Mouse (Mus musculus) intestine, embryonic 16.5 days (tissue): ENCODE data around the gene B3galt4. TPM values are rescaled to one million over a fixed set of nuclear protein-coding genes. Genes with fewer than 3 reads are reported as not detected.

Experiments
- ATAC-seq: fragments of 200-750 bp; cut with Nextera tagmentation; 2 replicates; pipeline ENCODE4 v1.8.0; 2017; ENCODE audit warnings: moderate TSS enrichment, moderate library complexity
- H3K27ac ChIP-seq: fragments of 300-500 bp; sonication (generic); 2 replicates; pipeline ENCODE4 v1.5.1; 2014; ENCODE audit warnings: mild to moderate bottlenecking, low read length
- H3K27me3 ChIP-seq: fragments of 300-500 bp; sonication (generic); replicated peaks from 2 replicates; pipeline ENCODE4 v1.6.1; 2014; ENCODE audit warnings: low read length, control low read depth, mixed read lengths; ENCODE audit not compliant: control insufficient read depth, insufficient read depth
- H3K36me3 ChIP-seq: fragments of 300-500 bp; sonication (generic); 2 replicates; pipeline ENCODE4 v1.6.1; 2014; ENCODE audit warnings: low read length, control low read depth; ENCODE audit not compliant: control insufficient read depth, insufficient read depth
- H3K4me1 ChIP-seq: fragments of 300-500 bp; sonication (generic); 2 replicates; pipeline ENCODE4 v1.6.1; 2014; ENCODE audit warnings: low read length, control low read depth, mixed read lengths; ENCODE audit not compliant: control insufficient read depth, insufficient read depth
- H3K4me2 ChIP-seq: fragments of 300-500 bp; sonication (generic); 2 replicates; pipeline ENCODE4 v1.6.1; 2014; ENCODE audit warnings: low read depth, low read length, control low read depth
- H3K4me3 ChIP-seq: fragments of 300-500 bp; sonication (generic); 2 replicates; pipeline ENCODE4 v1.5.1; 2014; ENCODE audit warnings: mild to moderate bottlenecking, low read length
- H3K9ac ChIP-seq: fragments of 300-500 bp; sonication (generic); 2 replicates; pipeline ENCODE4 v1.6.1; 2014; ENCODE audit warnings: low read depth, low read length
- H3K9me3 ChIP-seq: fragments of 300-500 bp; sonication (generic); 2 replicates; pipeline ENCODE4 v1.6.1; 2016; ENCODE audit warnings: low read length, control low read depth; ENCODE audit not compliant: control insufficient read depth
- WGBS: fragments of 180-500 bp; shearing (Covaris S2); extraction: QIAGEN DNeasy Blood & Tissue Kit; methylation state at CpG from one replicate; pipeline ENCODE4 v1.1.7; 2014; 5-methylcytosine and 5-hydroxymethylcytosine counted together
- polyA plus RNA-seq: library from polyadenylated mRNA; unstranded; fragments of >200 nt; fragmentation: Nextera tagmentation; extraction: Ambion mirVana; gene quantifications from 2 replicates; pipeline ENCODE4 v1.2.1, GENCODE M21; 2015

The B3galt4 gene
- polyA plus RNA-seq, 1 experiment from 2014 or later: 12.6 TPM

GRCm38 (mm10) chr17:33958451-33958850, 7.2 kb upstream of the B3galt4 start:
- Histone ChIP-seq H3K4me1 (peaks cover 19% of the 10 kb centered on the region), H3K9me3 (no peaks in the 10 kb centered on the region), H3K4me3 (no peak overlapping the region), H3K9ac (no peak overlapping the region), H3K4me2 (no peak overlapping the region), H3K27ac (no peak overlapping the region), H3K36me3 (peaks cover 11% of the 10 kb centered on the region; the same call in 1 of the 2 replicates), H3K27me3 (no peaks in the 10 kb centered on the region)
- ATAC-seq: no peak
- WGBS: 94% methylated on average over 11 of the region's 11 CpGs

DNA sequence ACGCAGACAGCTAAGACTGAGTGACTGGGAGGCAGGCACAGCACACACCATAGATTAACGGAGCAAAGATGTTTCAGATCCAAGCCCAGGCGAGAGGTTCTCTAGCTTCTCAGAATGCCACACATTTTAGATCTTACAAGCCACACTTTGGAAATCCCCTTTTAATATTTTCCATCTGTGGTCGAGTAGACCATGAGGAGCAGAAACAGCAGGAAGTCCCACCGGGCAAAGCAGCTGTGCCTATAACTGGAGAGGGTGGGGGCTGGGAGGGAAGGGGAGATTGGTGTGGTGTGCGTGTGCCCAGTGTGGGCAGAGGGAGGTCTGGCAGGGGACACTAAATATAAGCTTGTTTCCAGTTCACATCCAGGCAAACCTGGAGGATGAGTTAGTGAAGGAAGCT, 6.2 kb upstream of the B3galt4 start:
- WGBS: 88% methylated on average over 6 of the region's 6 CpGs
- H3K4me3 ChIP-seq: no peak overlapping the region
- no peak overlapping the region for H3K9ac ChIP-seq

GRCm38 (mm10) chr17:33956336-33956735, 5.0 kb upstream of the B3galt4 start:
- WGBS: 8% methylated on average over 10 of the region's 10 CpGs
- Histone ChIP-seq H3K27ac (peak overlapping the region; percentile 91), H3K9me3 (no peaks in the 10 kb centered on the region), H3K27me3 (no peaks in the 10 kb centered on the region), H3K9ac (peak overlapping the region; percentile 84), H3K36me3 (peaks cover 7% of the 10 kb centered on the region; the same call in 1 of the 2 replicates), H3K4me2 (peak overlapping the region; percentile 89), H3K4me1 (peaks cover 35% of the 10 kb centered on the region), H3K4me3 (peak overlapping the region; percentile 84)
- no peak for ATAC-seq

More for the DNA sequence above, 6.2 kb upstream of the B3galt4 start:
- no peaks in the 10 kb centered on the region for H3K27me3 ChIP-seq
- no peak overlapping the region for H3K4me2 ChIP-seq
- no peak overlapping the region for H3K27ac ChIP-seq
- ATAC-seq: no peak
- H3K36me3 ChIP-seq: peaks cover 7% of the 10 kb centered on the region; the same call in 1 of the 2 replicates
- H3K4me1 ChIP-seq: peaks cover 28% of the 10 kb centered on the region
- no peaks in the 10 kb centered on the region for H3K9me3 ChIP-seq

- Histone ChIP-seq H3K36me3 (peaks cover 5% of the 10 kb centered on the region; the same call in 1 of the 2 replicates), H3K9me3 (no peaks in the 10 kb centered on the region), H3K4me1 (peaks cover 38% of the 10 kb centered on the region), H3K27me3 (no peaks in the 10 kb centered on the region), H3K4me2 (peak within 1 kb of the TSS; percentile 89), H3K27ac (peak within 1 kb of the TSS; percentile 91), H3K9ac (peak within 1 kb of the TSS; percentile 95), H3K4me3 (peak within 1 kb of the TSS; percentile 84)
- peak; percentile 82 for ATAC-seq
- WGBS: under 1% methylated on average over 50 of the region's 50 CpGs
These were observed 4.4 kb upstream of the B3galt4 start, which contains the start of the genes Vps52 and Rps18 for GRCm38 (mm10) chr17:33955555-33956214. Gene Vps52 (plus strand): TSS chr17:33955812. Gene Rps18 (minus strand): TSS chr17:33956001.

GRCm38 (mm10) chr17:33954646-33955554, 3.6 kb upstream of the B3galt4 start:
- Histone ChIP-seq H3K9ac (peak overlapping the region; percentile 95), H3K36me3 (peaks cover 5% of the 10 kb centered on the region; the same call in 1 of the 2 replicates), H3K4me1 (peaks cover 45% of the 10 kb centered on the region), H3K27ac (peak overlapping the region; percentile 85), H3K4me3 (peak overlapping the region; percentile 84), H3K4me2 (peak overlapping the region; percentile 80), H3K27me3 (no peaks in the 10 kb centered on the region), H3K9me3 (no peaks in the 10 kb centered on the region)
- peak; percentile 12 for ATAC-seq
- under 1% methylated on average over 33 of the region's 33 CpGs for WGBS

DNA sequence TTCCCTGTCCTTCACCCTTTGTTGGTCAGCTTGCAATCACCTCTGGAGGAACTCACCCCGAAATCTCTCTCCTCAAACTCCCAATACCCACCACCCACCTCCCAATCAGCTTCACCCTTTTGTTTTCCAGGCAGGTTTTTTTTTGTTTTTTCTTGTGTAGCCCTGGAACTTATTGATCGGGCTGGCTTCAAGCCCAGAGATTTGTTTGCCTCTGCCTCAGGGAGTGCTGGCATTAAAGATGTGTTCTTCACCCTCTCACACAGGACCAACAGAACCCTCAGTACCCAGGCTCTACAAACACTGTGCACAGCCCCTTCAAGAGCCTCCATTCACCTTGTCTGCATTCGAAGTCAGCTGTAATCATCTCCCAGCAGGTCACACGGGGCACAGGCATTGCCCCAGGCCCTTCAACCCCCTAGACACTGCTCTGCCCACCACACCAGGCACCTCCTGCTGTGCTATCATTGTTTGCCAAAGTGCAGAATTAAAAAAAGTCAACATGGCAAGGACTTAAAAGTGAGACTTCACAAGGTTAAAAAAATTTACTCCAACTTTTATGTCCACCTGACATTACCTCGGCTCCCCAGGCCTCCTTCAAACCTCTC, 2.8 kb upstream of the B3galt4 start:
- ATAC-seq: no peak
- H3K4me1 ChIP-seq: peaks cover 51% of the 10 kb centered on the region

GRCm38 (mm10) chr17:33953310-33953709, 2.0 kb upstream of the B3galt4 start:
- 72% methylated on average over 3 of the region's 3 CpGs for WGBS
- Histone ChIP-seq H3K9ac (peak overlapping the region; percentile 95), H3K36me3 (no peaks in the 10 kb centered on the region), H3K27ac (no peak overlapping the region), H3K4me2 (peak overlapping the region; percentile 80), H3K4me3 (peak overlapping the region; percentile 84; the same call in 1 of the 2 replicates), H3K27me3 (no peaks in the 10 kb centered on the region), H3K4me1 (peaks cover 56% of the 10 kb centered on the region), H3K9me3 (no peaks in the 10 kb centered on the region)
- no peak for ATAC-seq

More for the DNA sequence above, 2.8 kb upstream of the B3galt4 start:
- H3K4me2 ChIP-seq: peak overlapping the region; percentile 80
- WGBS: 38% methylated on average over 5 of the region's 5 CpGs
- peak overlapping the region; percentile 84 for H3K4me3 ChIP-seq
- peak overlapping the region; percentile 85 for H3K27ac ChIP-seq
- H3K27me3 ChIP-seq: no peaks in the 10 kb centered on the region
- H3K36me3 ChIP-seq: peaks cover 1% of the 10 kb centered on the region; the same call in 1 of the 2 replicates
- H3K9me3 ChIP-seq: no peaks in the 10 kb centered on the region
- peak overlapping the region; percentile 95 for H3K9ac ChIP-seq

DNA sequence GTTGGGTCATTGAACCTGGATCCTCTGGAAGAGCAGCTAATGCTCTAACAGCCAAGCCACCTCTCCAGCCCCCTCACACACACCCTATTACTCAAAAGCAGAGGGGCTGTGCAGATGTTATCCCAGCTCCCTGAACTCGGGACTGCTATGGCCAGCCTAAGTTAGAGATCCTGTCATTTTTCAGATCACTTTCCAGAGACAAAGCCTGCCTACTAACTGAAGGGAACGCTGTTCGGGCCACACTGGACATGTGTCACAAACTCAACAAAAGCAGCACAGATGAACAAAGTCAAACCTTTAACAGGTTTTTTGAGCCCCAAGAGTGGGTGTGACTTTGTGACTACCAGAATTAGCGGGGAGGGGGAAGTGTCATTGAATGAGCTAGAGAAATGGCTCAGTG, 1.6 kb upstream of the B3galt4 start:
- no peak for ATAC-seq
- Histone ChIP-seq H3K9me3 (no peaks in the 10 kb centered on the region), H3K36me3 (0 out of 2 replicates have a peak, but pooled peaks cover under 1% of the 10 kb centered on the region), H3K27me3 (no peaks in the 10 kb centered on the region), H3K4me1 (peaks cover 59% of the 10 kb centered on the region), H3K27ac (peak overlapping the region; percentile 16; the same call in 1 of the 2 replicates), H3K9ac (peak overlapping the region; percentile 95), H3K4me2 (peak overlapping the region; percentile 80), H3K4me3 (peak overlapping the region; percentile 84; the same call in 1 of the 2 replicates)
- WGBS: 82% methylated on average over 4 of the region's 4 CpGs
